Mouse (Mus musculus): ENCODE data around the gene Fastkd5.

- TF ChIP-seq CTCF (IDR thresholded peaks at IDR 0.05; ENCODE audit: borderline replicate concordance, control insufficient read depth, extremely low read depth, insufficient read depth, low read length, poor library complexity) (no peak), POLR2A (IDR thresholded peaks at IDR 0.05; ENCODE audit: control insufficient read depth, extremely low read depth, insufficient read depth, low read length, poor library complexity) (no peak)
Observed at GRCm38 (mm10) chr2:130632416-130632815, 2.6 kb upstream of the Fastkd5 start.

Data from thymus, adult 2 months (tissue).